Mouse (Mus musculus): ENCODE data around the gene Snx3. TPM values are rescaled to one million over a fixed set of nuclear protein-coding genes. Genes with fewer than 3 reads are reported as not detected.

Gene Snx3
- total and polyA plus RNA-seq, 3 experiments = 164 to 258 (median 179) TPM

DNA sequence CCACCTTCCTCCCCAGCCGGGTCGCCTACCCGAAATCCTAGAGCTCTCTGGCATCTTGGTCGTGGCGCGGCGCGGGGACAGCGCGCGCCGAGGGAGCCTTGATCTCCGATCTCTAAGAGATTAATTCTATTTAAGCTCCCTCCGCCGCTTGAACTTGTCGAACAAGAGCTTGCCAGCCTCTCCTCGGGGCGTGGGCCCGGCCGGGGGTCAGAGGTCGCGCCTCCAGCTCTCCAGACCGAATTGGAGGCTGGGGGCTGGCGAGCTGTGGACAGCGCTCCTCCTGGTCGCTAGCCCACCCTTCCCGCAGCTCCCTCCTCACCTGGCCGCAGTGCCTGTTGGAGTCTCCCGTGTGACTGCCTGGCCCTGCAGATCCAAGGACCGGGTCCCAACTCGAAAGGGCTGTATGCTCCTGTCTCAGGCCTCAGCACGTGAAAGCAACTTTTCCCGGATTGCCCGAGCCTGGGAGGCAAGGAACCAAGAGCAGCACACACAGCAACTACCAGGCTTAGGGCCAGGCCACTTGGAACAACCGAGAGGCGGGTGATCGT is 82.7 kb downstream of the Snx3 start:
- no peaks in the 10 kb centered on the region for H3K36me3 ChIP-seq (ENCODE audit: control insufficient read depth, insufficient read depth, low read length)
- TF ChIP-seq CTCF (IDR thresholded peaks at IDR 0.05) (no peak), POLR2A (IDR thresholded peaks at IDR 0.05; ENCODE audit: insufficient read depth, low read depth, low read length) (no peak), EP300 (IDR thresholded peaks at IDR 0.05; ENCODE audit: insufficient read depth, low read depth, low read length) (no peak)
- no peak overlapping the region for H3K9ac ChIP-seq (ENCODE audit: low read depth, low read length)
- intact Hi-C loops (cut with DNase I) = loop anchor here (5.0 kb wide), 1 partner anchor 48 kb away; no protein-coding TSS in a partner anchor
- peaks cover 2% of the 10 kb centered on the region; the same call in 1 of the 2 replicates for H3K4me1 ChIP-seq (ENCODE audit: control insufficient read depth, insufficient read depth, low read length)
- H3K4me3 ChIP-seq = no peak overlapping the region
- no peaks in the 10 kb centered on the region for H3K79me2 ChIP-seq (replicated peaks; ENCODE audit: control insufficient read depth, insufficient read depth, low read length)
- no peak for DNase-seq
- WGBS = 4% methylated on average over 37 of the region's 37 CpGs
- H3K27me3 ChIP-seq (ENCODE audit: control insufficient read depth, insufficient read depth, low read length) = peaks cover 54% of the 10 kb centered on the region
- no peak overlapping the region for H3K27ac ChIP-seq

Other genes with a start within 250 kb of the Snx3 start
- gene Foxo3, start 225.3 kb upstream of the Snx3 start, total RNA-seq (2021) = 10 to 100 TPM; 72.5 to 89.5 TPM
- 26.7 and 32.7 TPM in 2 replicates for gene Foxo3, start 225.3 kb upstream of the Snx3 start, polyA plus RNA-seq (2012; rRNA removed)
- gene Afg1l, start 23.5 kb upstream of the Snx3 start, total RNA-seq (2021) = 10 to 100 TPM; 28.6 to 31.3 TPM
- gene Afg1l, start 23.5 kb upstream of the Snx3 start, polyA plus RNA-seq (2012; rRNA removed) = 22.3 and 36.8 TPM in 2 replicates
- gene Nr2e1, start 81.6 kb downstream of the Snx3 start, total RNA-seq (2021) = not detected
- not detected in 2 replicates for gene Nr2e1, start 81.6 kb downstream of the Snx3 start, polyA plus RNA-seq (2012; rRNA removed)
- 10 to 100 TPM; 18.0 to 19.2 TPM for gene Ostm1, start 81.8 kb downstream of the Snx3 start, total RNA-seq (2021)
- gene Ostm1, start 81.8 kb downstream of the Snx3 start, polyA plus RNA-seq (2012; rRNA removed) = 14.0 and 18.4 TPM in 2 replicates

Measured in heart, adult 2 months (tissue).